Mouse (Mus musculus) lung, adult 2 months (tissue): ENCODE measurements around the gene Cldn15. TPM values are rescaled to one million over a fixed set of nuclear protein-coding genes. Genes with fewer than 3 reads are reported as not detected.

Experiments used
- DNase-seq: peaks from one replicate; pipeline ENCODE4 v3.0.0; 2022
- H3K4me1 ChIP-seq: fragments of 200-500 bp; 2 replicates; pipeline ENCODE4 v1.6.1; 2011; ENCODE audit warnings: low read length; ENCODE audit not compliant: control insufficient read depth, insufficient read depth
- H3K4me3 ChIP-seq: fragments of 200-500 bp; replicated peaks from 2 replicates; pipeline ENCODE3; 2011; ENCODE audit warnings: low read depth, mild to moderate bottlenecking, control low read depth, low read length; ENCODE audit errors: extremely low read depth
- CTCF ChIP-seq: fragments of 200-500 bp; IDR thresholded peaks from 2 replicates; pipeline ENCODE4 v1.5.1; 2011; ENCODE audit warnings: mild to moderate bottlenecking, low read length, control low read depth; ENCODE audit not compliant: insufficient read depth
- POLR2A ChIP-seq: fragments of 200-500 bp; IDR thresholded peaks from 2 replicates; pipeline ENCODE4 v1.6.1; 2011; ENCODE audit warnings: low read depth, mild to moderate bottlenecking, control low read depth, low read length, borderline replicate concordance; ENCODE audit errors: extremely low read depth
- WGBS: fragments of 180-500 bp; shearing (Covaris S2); methylation state at CpG from one replicate; pipeline ENCODE4 v1.1.7; 2018; 5-methylcytosine and 5-hydroxymethylcytosine counted together
- polyA plus RNA-seq: library from polyadenylated mRNA; depleted of rRNA; stranded (reverse); fragments of >200 nt; gene quantifications from 2 replicates; pipeline ENCODE4 v1.2.3, GENCODE M21; 2012; rRNA removed

Gene Cldn15
- polyA plus RNA-seq, 1 experiment: 20.6 TPM

DNA sequence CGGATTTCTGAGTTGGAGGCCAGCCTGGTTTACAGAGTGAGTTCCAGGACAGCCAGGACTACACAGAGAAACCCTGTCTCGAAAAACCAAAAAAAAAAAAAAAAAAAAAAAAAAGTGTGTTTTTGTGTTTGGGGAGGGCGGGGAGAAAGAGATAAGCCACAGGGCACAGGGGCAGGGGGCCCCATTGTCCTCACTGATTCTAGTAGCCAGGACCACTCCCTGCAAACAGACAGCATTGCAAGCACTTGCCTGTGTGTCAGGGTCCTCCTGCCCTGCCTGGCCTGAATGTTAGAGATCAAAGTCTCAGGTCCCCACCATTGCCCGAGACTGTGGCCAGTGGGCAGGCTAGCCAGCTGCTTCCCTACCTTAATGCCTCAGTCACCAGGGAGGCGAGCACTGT lies 33.0 kb downstream of the Cldn15 start:
- no peak overlapping the region for H3K4me3 ChIP-seq
- DNase-seq: no peak
- 79% methylated on average over 4 of the region's 5 CpGs for WGBS
- H3K4me1 ChIP-seq: no peaks in the 10 kb centered on the region
- TF ChIP-seq CTCF: no peak
- TF ChIP-seq POLR2A: no peak

DNA sequence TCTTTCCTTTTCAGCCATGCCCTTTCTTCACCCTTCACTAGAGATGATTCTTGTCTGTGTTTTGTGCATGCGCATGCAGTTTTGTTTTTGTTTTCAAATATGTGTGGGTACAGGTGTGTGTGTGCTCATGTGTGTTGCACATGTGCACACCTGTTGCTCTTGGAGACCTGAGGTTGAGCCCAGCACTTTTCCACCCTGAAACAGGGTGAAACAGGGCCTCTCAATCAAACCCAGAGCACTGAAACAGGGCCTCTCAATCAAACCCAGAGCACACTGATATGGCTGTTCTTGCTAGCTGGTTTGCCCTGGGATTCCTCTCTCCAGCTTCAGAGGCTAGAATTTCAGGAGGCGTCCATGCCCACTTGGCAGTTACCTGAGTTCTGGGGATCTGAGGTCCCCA lies 34.2 kb downstream of the Cldn15 start:
- H3K4me1 ChIP-seq: no peaks in the 10 kb centered on the region
- no peak for TF ChIP-seq POLR2A
- TF ChIP-seq CTCF: no peak
- 84% methylated on average over 2 of the region's 2 CpGs for WGBS

DNA sequence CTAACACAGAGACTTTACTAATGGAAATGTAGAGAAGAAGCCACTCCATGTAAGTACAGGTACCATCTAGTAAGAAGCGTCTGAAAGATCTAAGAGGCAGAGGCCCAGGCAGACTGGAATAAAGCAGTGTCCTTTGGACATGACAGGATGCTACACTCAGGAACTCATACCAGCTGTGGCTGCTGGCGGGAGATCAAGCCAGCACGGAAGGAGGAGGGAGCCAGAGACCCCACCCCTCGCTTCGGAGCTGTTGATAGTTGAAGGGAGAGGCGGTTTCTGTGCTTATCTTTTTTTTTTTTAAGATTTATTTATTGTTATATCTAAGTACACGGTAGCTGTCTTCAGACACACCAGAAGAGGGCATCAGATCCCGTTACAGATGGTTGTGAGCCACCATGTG lies 40.9 kb downstream of the Cldn15 start:
- TF ChIP-seq CTCF (no peak), POLR2A (no peak)
- DNase-seq: no peak
- WGBS: 24% methylated on average over 8 of the region's 8 CpGs
- Histone ChIP-seq H3K4me3 (no peak overlapping the region), H3K4me1 (no peaks in the 10 kb centered on the region)

More for the DNA sequence above, 34.2 kb downstream of the Cldn15 start:
- DNase-seq: no peak
- no peak overlapping the region for H3K4me3 ChIP-seq

GRCm38 (mm10) chr5:137009988-137010387 lies 43.6 kb downstream of the Cldn15 start:
- H3K4me1 ChIP-seq: no peaks in the 10 kb centered on the region
- WGBS: 20% methylated on average over 3 of the region's 3 CpGs
- DNase-seq: no peak

GRCm38 (mm10) chr5:137012401-137012950 lies 46.1 kb downstream of the Cldn15 start:
- TF ChIP-seq POLR2A (no peak), CTCF (no peak)
- H3K4me3 ChIP-seq: no peak overlapping the region
- DNase-seq: no peak
- 68% methylated on average over 15 of the region's 15 CpGs for WGBS
- H3K4me1 ChIP-seq: no peaks in the 10 kb centered on the region

More at GRCm38 (mm10) chr5:137009988-137010387, 43.6 kb downstream of the Cldn15 start:
- no peak overlapping the region for H3K4me3 ChIP-seq
- TF ChIP-seq POLR2A: no peak
- 0 out of 2 replicates have a peak, but pooled peaks have one; percentile 4 for TF ChIP-seq CTCF

DNA sequence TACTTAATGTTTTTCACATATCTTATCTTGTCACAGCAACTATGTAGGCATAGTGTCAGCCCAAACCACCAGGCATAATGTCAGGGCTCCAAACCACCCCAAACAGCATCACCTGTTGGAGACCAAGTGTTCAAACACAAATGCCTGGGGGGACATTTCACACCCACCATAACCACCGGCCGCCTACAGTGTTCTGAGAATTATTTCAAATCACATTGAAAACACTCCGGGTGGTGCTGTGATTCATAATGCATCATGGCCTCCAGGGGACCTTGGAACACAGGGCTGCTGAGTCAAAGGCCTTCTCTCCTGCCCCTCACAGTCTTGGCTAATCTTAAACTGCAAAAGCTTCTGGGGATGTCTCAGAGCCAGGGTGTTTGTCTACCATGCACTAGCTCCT lies 49.5 kb downstream of the Cldn15 start:
- H3K4me3 ChIP-seq: no peak overlapping the region
- TF ChIP-seq POLR2A: no peak
- TF ChIP-seq CTCF: no peak
- no peaks in the 10 kb centered on the region for H3K4me1 ChIP-seq
- DNase-seq: no peak
- 86% methylated on average over 3 of the region's 3 CpGs for WGBS

DNA sequence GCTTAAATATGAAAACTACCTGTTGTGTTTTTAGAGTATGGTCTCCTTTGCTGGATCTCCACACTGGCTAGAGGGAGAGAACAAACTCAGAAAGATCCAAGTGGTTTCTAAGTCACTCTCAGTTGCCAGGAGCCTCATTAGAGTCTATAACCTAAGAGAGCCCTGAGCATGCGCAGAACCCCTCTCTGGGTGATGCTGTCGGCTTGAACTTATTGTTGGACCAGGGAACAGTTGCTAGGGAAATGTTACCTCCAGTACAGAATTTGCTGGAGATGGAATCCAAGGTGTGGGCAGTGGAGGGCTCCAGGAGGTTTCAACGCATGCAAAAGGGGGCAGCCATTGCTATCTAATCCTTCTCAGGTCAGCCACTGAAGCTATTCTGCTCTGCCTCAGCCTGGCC lies 57.9 kb downstream of the Cldn15 start:
- no peak for DNase-seq
- Histone ChIP-seq H3K4me3 (no peak overlapping the region), H3K4me1 (no peaks in the 10 kb centered on the region)
- WGBS: 50% methylated on average over 3 of the region's 3 CpGs
- TF ChIP-seq POLR2A: no peak

DNA sequence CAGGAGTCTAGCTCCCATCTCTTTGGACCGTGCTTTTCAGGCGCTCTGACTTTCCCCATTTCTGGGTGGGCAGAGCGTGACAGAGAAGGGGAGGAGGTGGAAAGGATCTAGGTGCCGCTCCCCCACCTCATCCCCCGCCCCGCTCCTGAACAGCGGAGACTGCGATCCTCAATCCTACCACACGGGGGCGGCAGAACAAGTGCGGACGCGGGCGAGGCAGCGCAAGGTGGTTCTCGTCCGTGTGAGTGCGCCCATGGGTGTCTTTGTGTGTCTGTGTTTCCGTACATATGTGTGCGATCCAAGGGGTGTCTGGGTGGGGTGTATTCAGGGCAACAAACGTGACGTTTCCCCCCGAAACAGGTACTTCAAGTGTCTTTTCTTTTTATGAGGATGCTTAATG lies 58.7 kb downstream of the Cldn15 start:
- under 1% methylated on average over 23 of the region's 23 CpGs for WGBS
- TF ChIP-seq CTCF (peak; percentile 71), POLR2A (no peak)
- no peak overlapping the region for H3K4me3 ChIP-seq
- H3K4me1 ChIP-seq: no peaks in the 10 kb centered on the region
- peak; percentile 84 for DNase-seq

Other genes with a start within 250 kb of the Cldn15 start
- 1.5 and 2.0 TPM in 2 replicates for gene Col26a1, start 83.4 kb upstream of the Cldn15 start, polyA plus RNA-seq
- 10.8 and 13.4 TPM in 2 replicates for gene Ift22, start 58.5 kb upstream of the Cldn15 start, polyA plus RNA-seq
- gene Fis1, start 13.3 kb upstream of the Cldn15 start, polyA plus RNA-seq: 203 and 217 TPM in 2 replicates
- gene Plod3, start 20.4 kb downstream of the Cldn15 start, polyA plus RNA-seq: 84.8 and 85.6 TPM in 2 replicates
- 70.3 and 82.0 TPM in 2 replicates for gene Znhit1, start 21.4 kb downstream of the Cldn15 start, polyA plus RNA-seq
- 0.03 TPM in 1 of 2 replicates, not detected in the other for gene Vgf, start 59.8 kb downstream of the Cldn15 start, polyA plus RNA-seq
- gene Ap1s1, start 79.5 kb downstream of the Cldn15 start, polyA plus RNA-seq: 29.0 and 32.0 TPM in 2 replicates
- 19.8 and 22.0 TPM in 2 replicates for gene Serpine1, start 105.7 kb downstream of the Cldn15 start, polyA plus RNA-seq
- gene Trim56, start 149.6 kb downstream of the Cldn15 start, polyA plus RNA-seq: 24.4 and 26.8 TPM in 2 replicates
- 4.3 TPM in 1 of 2 replicates, not detected in the other for gene Muc3, start 182.7 kb downstream of the Cldn15 start, polyA plus RNA-seq
- 0.26 and 0.74 TPM in 2 replicates for gene Muc3a, start 245.8 kb downstream of the Cldn15 start, polyA plus RNA-seq